Mouse (Mus musculus): Measurements from ENCODE around the gene Defb35. TPM values are rescaled to one million over a fixed set of nuclear protein-coding genes. Genes with fewer than 3 reads are reported as not detected.
A peak's percentile ranks its signal among the peaks of the same experiment; 100 is the strongest.
"Not testable (repeated sequence)": the region's sequence is repeated elsewhere in the genome, so short reads cannot be mapped to it uniquely, and the experiment has no call there.

Defb35 gene
- not detected for total RNA-seq (2021)
- long read RNA-seq, experiment 1: 0 reads
- long read RNA-seq, experiment 2: 0 reads

DNA sequence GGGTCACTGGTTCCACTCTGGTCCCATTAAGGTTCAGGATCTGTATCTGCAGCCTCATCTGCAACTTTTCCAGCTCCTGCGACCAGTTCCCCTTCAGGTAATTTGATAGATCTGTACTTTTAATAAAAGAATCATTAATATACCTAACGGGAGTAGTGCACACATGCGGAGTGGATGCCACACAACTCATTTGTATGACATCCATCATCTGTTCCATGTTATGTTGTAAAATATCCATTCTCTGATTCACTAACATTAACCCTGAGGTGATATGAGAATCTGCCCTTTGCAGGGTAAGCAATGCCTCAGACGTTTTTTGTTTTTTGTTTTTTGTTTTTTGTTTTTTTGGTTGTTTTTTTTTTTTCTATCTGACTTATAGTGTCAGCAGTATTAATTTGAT, at the start of gene Defb35:
TSS of gene Defb35 (plus strand) at position 301 of the 400 bp plus-strand sequence.
- DNase-seq; intact Hi-C loops (cut with DNase I; ENCODE audit: low total_unique reads): not testable (repeated sequence)

- intact Hi-C loops (cut with DNase I; ENCODE audit: low total_unique reads); DNase-seq: not testable (repeated sequence)
These were observed 31.9 kb upstream of the Defb35 start, which contains the start of gene Defb11 for GRCm38 (mm10) chr8:21906290-21906689. Gene Defb11 (minus strand): TSS chr8:21906412.

- DNase-seq: no peak
- intact Hi-C loops (cut with DNase I; ENCODE audit: low total_unique reads): no loop called here
These were observed 26.2 kb upstream of the Defb35 start for GRCm38 (mm10) chr8:21911931-21912330.

GRCm38 (mm10) chr8:21912554-21912953, 25.6 kb upstream of the Defb35 start:
- no peak for DNase-seq
- intact Hi-C loops (cut with DNase I; ENCODE audit: low total_unique reads): no loop called here

- intact Hi-C loops (cut with DNase I; ENCODE audit: low total_unique reads): no loop called here
- DNase-seq: no peak
These were observed 22.5 kb upstream of the Defb35 start for GRCm38 (mm10) chr8:21915625-21916024.

GRCm38 (mm10) chr8:21930754-21931153, 7.4 kb upstream of the Defb35 start:
- intact Hi-C loops (cut with DNase I; ENCODE audit: low total_unique reads); DNase-seq: not testable (repeated sequence)

DNA sequence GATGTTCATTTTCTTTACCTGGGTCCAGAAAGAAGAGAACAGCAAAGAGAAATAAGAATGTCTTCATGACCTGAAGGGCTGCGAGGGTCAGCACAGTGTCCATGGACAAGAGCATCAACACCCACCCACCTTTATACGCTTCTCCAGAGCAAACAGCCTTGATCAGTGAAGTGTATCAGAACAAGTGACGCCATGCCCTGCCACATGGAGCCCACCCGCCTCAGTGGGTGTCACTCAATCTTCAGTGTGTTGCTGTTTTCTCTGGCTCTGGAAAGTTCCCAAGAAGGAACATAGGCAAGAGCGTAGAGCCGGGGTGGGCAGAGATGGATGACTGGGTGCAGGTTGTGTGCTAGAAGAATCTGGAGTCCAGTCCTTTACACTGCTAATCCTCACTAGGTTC, 5.5 kb upstream of the Defb35 start, which contains the start of gene Defb15:
TSS of gene Defb15 (minus strand) at position 101 of the 400 bp plus-strand sequence.
- intact Hi-C loops (cut with DNase I; ENCODE audit: low total_unique reads): no loop called here

DNA sequence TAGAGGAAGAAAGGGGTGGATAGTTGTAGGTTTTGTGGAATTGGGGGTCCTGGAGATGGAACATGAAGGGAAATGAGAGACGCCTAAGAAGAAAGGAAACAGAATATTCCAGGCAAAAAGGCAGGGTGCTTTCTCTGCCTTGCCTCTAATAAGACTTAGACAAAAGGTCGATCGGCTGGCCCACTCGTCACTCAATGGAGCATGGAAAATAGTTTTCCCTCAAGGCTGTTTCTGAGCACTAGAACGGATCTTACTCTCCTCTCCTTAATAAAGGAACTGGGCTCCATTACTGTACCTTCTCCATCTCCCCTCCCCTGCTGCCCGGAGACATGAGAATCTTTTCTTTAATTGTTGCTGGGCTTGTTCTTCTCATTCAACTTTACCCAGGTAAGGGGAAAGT, 8.3 kb downstream of the Defb35 start, which contains the start of gene Defb13:
TSS of gene Defb13 (plus strand) at position 301 of the 400 bp plus-strand sequence.
- no peak for DNase-seq
- intact Hi-C loops (cut with DNase I; ENCODE audit: low total_unique reads): no loop called here

More for the DNA sequence above, 5.5 kb upstream of the Defb35 start, which contains the start of gene Defb15:
- DNase-seq: no peak

DNA sequence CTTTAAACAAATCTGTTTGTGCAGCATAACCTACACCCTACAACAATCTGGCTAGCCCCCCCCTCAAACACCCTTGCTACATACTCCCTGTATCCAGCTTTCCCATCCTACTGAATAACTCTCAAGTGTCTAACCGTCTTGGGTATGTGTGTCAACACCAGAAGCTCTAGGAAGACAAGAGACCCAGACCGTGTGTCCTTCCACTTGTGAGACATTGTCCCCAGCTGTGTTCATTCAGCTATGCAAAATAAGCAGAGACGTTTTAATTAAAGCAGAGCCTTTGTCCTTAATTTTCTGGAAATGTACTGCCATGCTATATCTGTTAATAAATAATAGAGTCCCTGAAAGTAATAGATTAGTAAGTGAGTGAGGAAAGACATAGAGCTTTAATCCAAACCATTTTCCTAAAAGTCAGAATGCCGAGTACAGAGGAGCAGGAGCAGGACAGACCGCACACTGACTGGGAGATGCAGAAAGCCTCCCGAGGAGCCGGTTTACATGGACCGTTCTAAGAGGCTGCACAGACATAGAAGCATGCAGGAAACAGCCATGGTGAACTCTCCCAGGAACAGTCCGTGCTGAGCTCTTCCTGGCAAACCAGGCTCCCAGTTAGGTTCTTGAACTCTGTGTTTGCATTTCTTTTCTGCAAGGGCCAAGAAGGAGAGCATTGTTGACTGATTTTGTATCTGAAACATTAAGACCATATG, 9.3 kb downstream of the Defb35 start:
- intact Hi-C loops (cut with DNase I; ENCODE audit: low total_unique reads): no loop called here
- DNase-seq: no peak

DNA sequence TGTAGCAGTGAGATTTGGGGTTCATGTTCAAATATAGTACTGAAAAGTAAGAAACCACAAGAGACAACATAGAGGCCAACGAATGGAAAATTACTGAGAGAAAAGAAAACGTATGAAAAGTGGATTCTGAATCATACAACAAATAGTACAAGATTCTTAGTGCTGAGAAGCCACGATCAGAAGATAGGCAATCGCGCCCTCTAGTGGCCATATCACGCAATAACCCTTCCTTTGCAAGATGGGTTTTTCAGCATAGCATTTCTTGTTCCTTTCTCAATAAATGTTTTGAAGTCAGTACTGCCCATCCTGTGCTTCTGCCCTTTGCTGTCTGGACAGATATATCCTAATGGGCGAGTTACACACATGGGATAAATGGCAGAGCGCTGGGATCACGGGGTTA, 17.2 kb downstream of the Defb35 start:
- intact Hi-C loops (cut with DNase I; ENCODE audit: low total_unique reads): no loop called here
- peak; percentile 9 for DNase-seq

GRCm38 (mm10) chr8:21956336-21956735, 18.2 kb downstream of the Defb35 start:
- intact Hi-C loops (cut with DNase I; ENCODE audit: low total_unique reads): no loop called here
- no peak for DNase-seq

GRCm38 (mm10) chr8:21958414-21958813, 20.3 kb downstream of the Defb35 start, which contains the start of gene Fam90a1a:
Gene Fam90a1a (plus strand): TSS chr8:21958714.
- no peak for DNase-seq
- intact Hi-C loops (cut with DNase I; ENCODE audit: low total_unique reads): no loop called here

GRCm38 (mm10) chr8:21966646-21967045, 28.5 kb downstream of the Defb35 start:
- no peak for DNase-seq
- intact Hi-C loops (cut with DNase I; ENCODE audit: low total_unique reads): no loop called here

- intact Hi-C loops (cut with DNase I; ENCODE audit: low total_unique reads): no loop called here
- no peak for DNase-seq
These were observed 31.3 kb downstream of the Defb35 start, which contains the start of gene Ccdc70 for GRCm38 (mm10) chr8:21969475-21969874. Gene Ccdc70 (plus strand): TSS chr8:21969775.

DNA sequence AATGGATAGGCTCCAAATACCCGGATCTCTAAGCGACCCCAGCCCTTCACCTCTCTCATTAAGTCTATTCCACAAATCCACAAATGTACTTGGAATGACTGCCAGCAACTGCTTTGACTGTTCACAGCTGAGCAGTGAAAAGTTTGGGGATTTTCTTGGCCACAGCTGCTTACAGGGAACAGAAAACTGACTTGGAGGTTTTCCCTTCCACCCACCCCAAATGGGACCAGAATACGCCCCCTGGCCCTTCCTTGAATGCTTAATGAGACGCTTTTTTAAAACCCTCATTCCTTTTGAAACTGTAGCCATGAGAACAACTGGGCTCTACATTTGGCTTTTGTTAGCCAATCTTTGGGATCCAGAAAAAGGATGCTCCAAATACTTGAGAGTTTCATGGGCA, 40.0 kb downstream of the Defb35 start:
- intact Hi-C loops (cut with DNase I; ENCODE audit: low total_unique reads): no loop called here
- no peak for DNase-seq

GRCm38 (mm10) chr8:21981664-21982337, 43.6 kb downstream of the Defb35 start:
- no peak for DNase-seq
- intact Hi-C loops (cut with DNase I; ENCODE audit: low total_unique reads): no loop called here

Other genes with a start within 250 kb of the Defb35 start
- not detected for gene AY761184, start 234.7 kb upstream of the Defb35 start, total RNA-seq (2021)
- not detected for gene Defa24, start 203.9 kb upstream of the Defb35 start, total RNA-seq (2021)
- gene Defb50, start 114.8 kb upstream of the Defb35 start, total RNA-seq (2021): not detected
- not detected for gene Defb2, start 98.4 kb upstream of the Defb35 start, total RNA-seq (2021)
- gene Defb10, start 79.5 kb upstream of the Defb35 start, total RNA-seq (2021): not detected
- not detected for gene Defb9, start 52.9 kb upstream of the Defb35 start, total RNA-seq (2021)
- not detected for gene Defb11, start 31.9 kb upstream of the Defb35 start, total RNA-seq (2021)
- not detected for gene Defb15, start 5.6 kb upstream of the Defb35 start, total RNA-seq (2021)
- not detected for gene Defb13, start 8.4 kb downstream of the Defb35 start, total RNA-seq (2021)
- gene Fam90a1a, start 20.4 kb downstream of the Defb35 start, total RNA-seq (2021): not detected
- gene Ccdc70, start 31.4 kb downstream of the Defb35 start, total RNA-seq (2021): not detected
- under 1 TPM; 0.04 to 0.06 TPM for gene Atp7b, start 122.0 kb downstream of the Defb35 start, total RNA-seq (2021)
- 1 to 10 TPM; 6.0 to 6.2 TPM for gene Alg11, start 122.4 kb downstream of the Defb35 start, total RNA-seq (2021)
- gene Nek5, start 186.7 kb downstream of the Defb35 start, total RNA-seq (2021): not detected
- 1 to 10 TPM; 2.5 to 3.6 TPM for gene Nek3, start 228.1 kb downstream of the Defb35 start, total RNA-seq (2021)
- gene Ckap2, start 247.5 kb downstream of the Defb35 start, total RNA-seq (2021): 1 to 10 TPM; 2.9 to 3.2 TPM

Data from gastrocnemius, postnatal 14 days (tissue).